8 mouse cellular contexts compared by ENCODE assay signal in the genomic region with DNA sequence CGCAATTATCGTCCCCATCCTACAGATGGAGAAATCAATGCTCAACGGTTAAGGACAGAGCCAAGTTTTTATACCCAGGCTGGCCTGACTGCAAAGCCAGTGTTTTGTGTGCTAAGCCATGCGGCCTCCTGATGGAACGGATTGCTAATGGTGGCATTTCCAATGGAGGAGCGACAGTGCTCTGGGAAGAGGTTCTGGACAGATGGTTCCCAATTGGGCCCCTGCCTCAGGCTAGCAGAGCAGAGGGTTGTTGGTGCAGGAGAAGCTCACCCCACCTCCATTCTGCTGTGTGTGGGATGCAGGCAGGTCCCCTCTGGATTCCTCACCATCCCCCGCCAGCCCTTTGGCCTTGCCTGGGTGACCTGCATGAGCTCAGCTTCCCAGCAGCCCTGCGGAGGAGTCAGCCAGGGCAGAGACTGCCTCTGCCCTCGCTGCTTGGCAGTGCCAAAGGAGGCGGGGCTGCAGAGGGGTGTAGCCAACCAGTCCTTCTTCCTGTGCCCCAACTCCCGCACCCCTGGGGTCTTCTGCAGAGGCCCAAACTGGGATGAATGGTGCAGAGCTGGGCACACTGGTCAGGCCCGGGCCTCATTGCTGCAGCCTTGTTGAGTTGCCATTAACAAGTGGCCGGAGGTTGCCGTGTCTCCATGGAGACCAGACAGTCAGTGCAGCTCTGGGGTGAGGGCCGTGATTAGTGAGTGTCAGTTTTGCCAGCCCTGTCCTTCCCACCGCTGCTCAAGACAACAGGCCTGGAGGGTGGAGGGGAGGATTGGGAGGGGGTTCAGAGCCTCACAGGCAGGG. TPM values are rescaled to one million over a fixed set of nuclear protein-coding genes. Genes with fewer than 3 reads are reported as not detected.
DNase-seq lines count a peak whose midpoint lies in the region; ATAC-seq and TF ChIP-seq lines count a peak whose summit lies in the region.

No protein-coding gene starts in this region.

- DNase-seq in Muller cell, postnatal 12 days (ENCODE audit: inconsistent ontology term), result peak; percentile 81
- peak; percentile 84 to 87 for DNase-seq in heart, postnatal 10 days
- peak; percentile 92 for DNase-seq in kidney, postnatal 14 days
- DNase-seq in lung, postnatal 14 days, result peak; percentile 72
- DNase-seq in ovary, postnatal 36 days (ENCODE audit: low spot score), result peak; percentile 87
- no peak for DNase-seq in urinary bladder, postnatal 25 days (ENCODE audit: low spot score)

- H3K4me1 ChIP-seq in bone marrow macrophage, adult 2 months (ENCODE audit: control insufficient read depth, insufficient read depth, low read length), result peaks cover 43% of the 10 kb centered on the region

- TF ChIP-seq POLR2A in bone marrow macrophage, adult 2 months (IDR thresholded peaks at IDR 0.05; ENCODE audit: borderline replicate concordance, low read depth, low read length), result 0 out of 2 replicates have a peak, but pooled peaks have one; percentile 2

- peak; percentile 81 for ATAC-seq in erythroblast, adult 5-6 weeks (replicated peaks; ENCODE audit: low FRiP score, poor library complexity, severe bottlenecking)

- intact Hi-C loops in heart, postnatal 10 days (cut with DNase I), result loop anchor here (5.0 kb wide), 1 partner anchor 38 kb away; no protein-coding TSS in a partner anchor

- peak overlapping the region; percentile 52 for H3K4me3 ChIP-seq in bone marrow macrophage, adult 2 months (ENCODE audit: insufficient read depth, low read length)

- H3K27ac ChIP-seq in bone marrow macrophage, adult 2 months (ENCODE audit: insufficient read depth, low read depth, low read length), result peak overlapping the region; percentile 67

- no peak for TF ChIP-seq CTCF in bone marrow macrophage, adult 2 months (IDR thresholded peaks at IDR 0.05; ENCODE audit: low read depth, low read length)

RNA-seq across cellular contexts. Expression of gene Wasf2, which starts 35.2 kb away (rescaled TPM):
- polyA plus RNA-seq in bone marrow macrophage, adult 2 months (2012; ENCODE audit: insufficient read depth, insufficient read length, missing spikeins), result 133 and 150 TPM in 2 replicates
- total RNA-seq in erythroblast, adult 5-6 weeks (2015; ENCODE audit: low replicate concordance), result 49.6 and 78.6 TPM in 2 replicates
- total RNA-seq in erythroblast, adult 5-6 weeks (2017; ENCODE audit: low replicate concordance), result 40.3 and 58.8 TPM in 2 replicates
- 100 to 1,000 TPM; 134 to 164 TPM for total RNA-seq in heart, postnatal 10 days (2021)
